Mouse (Mus musculus) gastrocnemius, postnatal 4 days (tissue): ENCODE measurements at regions not wholly inside any gene's neighbourhood (a gene's known extent, or its start where the extent isn't known, plus 50 kb on each side); places are given as distances from the start of the nearest gene placed in this dataset.
A peak's percentile ranks its signal among the peaks of the same experiment; 100 is the strongest.

Experiments
- DNase-seq, 2 experiments: peaks; one replicate each; pipeline ENCODE4 v3.0.0; 2021 to 2022; ENCODE audit warnings: low spot score in 2 of 2, mixed read lengths in 2 of 2
- microRNA-seq: library from miRNA; unstranded; fragments of <30 nt; microRNA quantifications from one replicate; pipeline ENCODE4 v1.2.0, GENCODE M21; 2021

GRCm38 (mm10) chr1:137033679-137034078 lies 73.4 kb upstream of the Nr5a2 start:
- DNase-seq, result no peak

GRCm38 (mm10) chr1:137023706-137024105 lies 63.5 kb upstream of the Nr5a2 start:
- DNase-seq, result no peak

GRCm38 (mm10) chr1:137020528-137020927 lies 60.3 kb upstream of the Nr5a2 start:
- DNase-seq, result no peak

GRCm38 (mm10) chr1:137017642-137018041 lies 57.4 kb upstream of the Nr5a2 start:
- DNase-seq, result no peak

- no peak for DNase-seq
These were observed 50.1 kb upstream of the Nr5a2 start for GRCm38 (mm10) chr1:137010240-137010926.

Small RNA genes lying in the stretch of these regions (microRNA-seq; reads per million reads assigned to microRNA genes)
- gene Mir181a-1, result 463 reads per million, percentile 66 among the genes with 10 or more reads in this experiment
- 4.0 reads per million, percentile 15 among the genes with 10 or more reads in this experiment for gene Mir181b-1
